ENCODE assay signal across 7 mouse cellular contexts in genomic region chr5:118294086-118294864, GRCm38 (mm10). TPM values are rescaled to one million over a fixed set of nuclear protein-coding genes. Genes with fewer than 3 reads are reported as not detected.
DNase-seq lines count a peak whose midpoint lies in the region; ATAC-seq lines count a peak whose summit lies in the region.

No protein-coding gene starts in this region.

- H3K4me1 ChIP-seq in intestine, embryonic 15.5 days (replicated peaks), result peaks cover 26% of the 10 kb centered on the region
- peaks cover 22% of the 10 kb centered on the region for H3K4me1 ChIP-seq in stomach, embryonic 15.5 days

- 23% methylated on average over 23 of the region's 23 CpGs for WGBS in intestine, embryonic 15.5 days
- 23% methylated on average over 23 of the region's 23 CpGs for WGBS in stomach, embryonic 15.5 days

- ATAC-seq in intestine, embryonic 15.5 days, result peak; percentile 90
- peak; percentile 85 for ATAC-seq in stomach, embryonic 15.5 days (ENCODE audit: insufficient read depth, low FRiP score, low read depth)

- 0 out of 2 replicates have a peak overlapping the region, but pooled peaks have one; percentile 17 for H3K4me3 ChIP-seq in intestine, embryonic 15.5 days (replicated peaks)
- H3K4me3 ChIP-seq in stomach, embryonic 15.5 days (replicated peaks), result peak overlapping the region; percentile 13

- no peaks in the 10 kb centered on the region for H3K36me3 ChIP-seq in intestine, embryonic 15.5 days
- H3K36me3 ChIP-seq in stomach, embryonic 15.5 days, result no peaks in the 10 kb centered on the region

- no peak overlapping the region for H3K9ac ChIP-seq in intestine, embryonic 15.5 days
- H3K9ac ChIP-seq in stomach, embryonic 15.5 days, result no peak overlapping the region

- H3K27me3 ChIP-seq in intestine, embryonic 15.5 days (replicated peaks), result no peaks in the 10 kb centered on the region
- no peaks in the 10 kb centered on the region for H3K27me3 ChIP-seq in stomach, embryonic 15.5 days (replicated peaks)

- peak overlapping the region; percentile 77 for H3K27ac ChIP-seq in intestine, embryonic 15.5 days
- H3K27ac ChIP-seq in stomach, embryonic 15.5 days, result peak overlapping the region; percentile 81

- no peaks in the 10 kb centered on the region for H3K9me3 ChIP-seq in intestine, embryonic 15.5 days
- H3K9me3 ChIP-seq in stomach, embryonic 15.5 days, result no peaks in the 10 kb centered on the region

- intact Hi-C loops in gastrocnemius, postnatal 36 days (cut with DNase I), result no loop called here

- H3K4me2 ChIP-seq in intestine, embryonic 15.5 days (replicated peaks), result peak overlapping the region; percentile 49
- peak overlapping the region; percentile 49 for H3K4me2 ChIP-seq in stomach, embryonic 15.5 days

- peak; percentile 92 for DNase-seq in adrenal gland, postnatal 25 days
- peak; percentile 77 for DNase-seq in embryo, embryonic 11 days
- DNase-seq in gastrocnemius, postnatal 36 days, result peak; percentile 91 to 93
- peak; percentile 63 to 81 for DNase-seq in left cerebral cortex, adult 8-10 months (ENCODE audit: low spot score in 2 of 2)
- peak; percentile 96 for DNase-seq in lung, postnatal 36 days

RNA-seq across cellular contexts. Expression of gene 2410131K14Rik, which starts 49.2 kb away (rescaled TPM):
- 6.6 and 6.8 TPM in 2 replicates for total RNA-seq in adrenal gland, postnatal 25 days (2021)
- 1 to 10 TPM; 3.4 to 4.0 TPM for total RNA-seq in gastrocnemius, postnatal 36 days (2021)
- 7.1 and 7.2 TPM in 2 replicates for polyA plus RNA-seq in intestine, embryonic 15.5 days (2015; fragmentation: Nextera tagmentation; extraction: Ambion mirVana)
- 10 to 100 TPM; 12.1 to 14.6 (median 12.3) TPM for total RNA-seq in left cerebral cortex, adult 8-10 months (2022)
- 7.0 and 7.2 TPM in 2 replicates for polyA plus RNA-seq in stomach, embryonic 15.5 days (2015; fragmentation: Nextera tagmentation; extraction: Ambion mirVana)

RNA-seq across cellular contexts. Expression of gene Rnft2, which starts 49.4 kb away (rescaled TPM):
- 3.7 and 4.9 TPM in 2 replicates for total RNA-seq in adrenal gland, postnatal 25 days (2021)
- 1 to 10 TPM in 1 of 2 experiments, under 1 TPM in 1; 0.64 to 1.5 TPM for total RNA-seq in gastrocnemius, postnatal 36 days (2021)
- 2.2 and 3.2 TPM in 2 replicates for polyA plus RNA-seq in intestine, embryonic 15.5 days (2015; fragmentation: Nextera tagmentation; extraction: Ambion mirVana)
- total RNA-seq in left cerebral cortex, adult 8-10 months (2022), result 10 to 100 TPM; 70.1 to 81.7 (median 76.0) TPM
- 3.0 and 3.3 TPM in 2 replicates for polyA plus RNA-seq in stomach, embryonic 15.5 days (2015; fragmentation: Nextera tagmentation; extraction: Ambion mirVana)

Comparison
In these comparisons a context has a peak if more than half of its experiments do, and no peak if none do; other contexts are left out.
1. Peak in every context shown above with its lines: DNase-seq, ATAC-seq, H3K4me3 ChIP-seq and H3K27ac ChIP-seq.
2. RNA of gene Rnft2, which starts 49.4 kb away (total RNA-seq): 70.1 to 81.7 TPM in left cerebral cortex, adult 8-10 months; 3.7 to 4.9 TPM in adrenal gland, postnatal 25 days and 0.64 to 1.5 TPM in gastrocnemius, postnatal 36 days; every median in the first group is over 10 times any median in the second.